Mouse (Mus musculus) adrenal gland, adult 18-20 months (tissue): ENCODE data around the gene Cav3. TPM values are rescaled to one million over a fixed set of nuclear protein-coding genes. Genes with fewer than 3 reads are reported as not detected.
A peak's percentile ranks its signal among the peaks of the same experiment; 100 is the strongest.

Source experiments
- DNase-seq, 2 experiments: peaks; one replicate each; pipeline ENCODE4 v3.0.0; 2021 to 2022; ENCODE audit warnings: low spot score in 2 of 2
- total RNA-seq, 2 experiments: library from RNA; stranded (reverse); gene quantifications; 1 replicate in 1 of 2; 2 replicates in 1 of 2; pipeline ENCODE4 v1.2.3; 2021

Gene Cav3
- total RNA-seq, 2 experiments from 2014 or later: not detected

- DNase-seq: no peak
Measured at GRCm38 (mm10) chr6:112494620-112495081, 35.3 kb downstream of the Cav3 start.

GRCm38 (mm10) chr6:112495219-112495618 lies 35.9 kb downstream of the Cav3 start:
- DNase-seq: no peak

GRCm38 (mm10) chr6:112496291-112497060 lies 37.2 kb downstream of the Cav3 start:
- DNase-seq: no peak

- no peak for DNase-seq
Measured at GRCm38 (mm10) chr6:112497456-112497855, 38.2 kb downstream of the Cav3 start.

- DNase-seq: no peak
Measured at GRCm38 (mm10) chr6:112498716-112499115, 39.4 kb downstream of the Cav3 start.

- no peak for DNase-seq
Measured at GRCm38 (mm10) chr6:112499456-112499855, 40.2 kb downstream of the Cav3 start.

- DNase-seq: peak in 1 of 2 experiments; percentile 52
Measured at GRCm38 (mm10) chr6:112501156-112501555, 41.9 kb downstream of the Cav3 start.

- DNase-seq: no peak
Measured at GRCm38 (mm10) chr6:112507617-112508016, 48.3 kb downstream of the Cav3 start.

- no peak for DNase-seq
Measured at GRCm38 (mm10) chr6:112509590-112510131, 50.4 kb downstream of the Cav3 start.

- DNase-seq: no peak
Measured at GRCm38 (mm10) chr6:112510346-112510745, 51.0 kb downstream of the Cav3 start.

GRCm38 (mm10) chr6:112514591-112514990 lies 55.3 kb downstream of the Cav3 start:
- no peak for DNase-seq

- DNase-seq: no peak
Measured at GRCm38 (mm10) chr6:112516496-112516895, 57.2 kb downstream of the Cav3 start.

- no peak for DNase-seq
Measured at GRCm38 (mm10) chr6:112517572-112517971, 58.3 kb downstream of the Cav3 start.

- DNase-seq: no peak
Measured at GRCm38 (mm10) chr6:112517991-112518390, 58.7 kb downstream of the Cav3 start.

Other genes with a start within 250 kb of the Cav3 start
- 1 to 10 TPM; 6.4 to 7.9 TPM for gene Lmcd1, start 185.7 kb upstream of the Cav3 start, total RNA-seq
- gene Ssu2, start 71.5 kb upstream of the Cav3 start, total RNA-seq: 10 to 100 TPM in 1 of 2 experiments, under 1 TPM in 1; 0.22 to 11.7 TPM
- gene Oxtr, start 30.4 kb downstream of the Cav3 start, total RNA-seq: 100 to 1,000 TPM in 1 of 2 experiments, 10 to 100 TPM in 1; 10.0 to 228 TPM
- gene Rad18, start 237.2 kb downstream of the Cav3 start, total RNA-seq: 1 to 10 TPM; 4.0 to 6.1 TPM